Mouse (Mus musculus): ENCODE measurements around the gene Tsr1.

Gene Tsr1

DNA sequence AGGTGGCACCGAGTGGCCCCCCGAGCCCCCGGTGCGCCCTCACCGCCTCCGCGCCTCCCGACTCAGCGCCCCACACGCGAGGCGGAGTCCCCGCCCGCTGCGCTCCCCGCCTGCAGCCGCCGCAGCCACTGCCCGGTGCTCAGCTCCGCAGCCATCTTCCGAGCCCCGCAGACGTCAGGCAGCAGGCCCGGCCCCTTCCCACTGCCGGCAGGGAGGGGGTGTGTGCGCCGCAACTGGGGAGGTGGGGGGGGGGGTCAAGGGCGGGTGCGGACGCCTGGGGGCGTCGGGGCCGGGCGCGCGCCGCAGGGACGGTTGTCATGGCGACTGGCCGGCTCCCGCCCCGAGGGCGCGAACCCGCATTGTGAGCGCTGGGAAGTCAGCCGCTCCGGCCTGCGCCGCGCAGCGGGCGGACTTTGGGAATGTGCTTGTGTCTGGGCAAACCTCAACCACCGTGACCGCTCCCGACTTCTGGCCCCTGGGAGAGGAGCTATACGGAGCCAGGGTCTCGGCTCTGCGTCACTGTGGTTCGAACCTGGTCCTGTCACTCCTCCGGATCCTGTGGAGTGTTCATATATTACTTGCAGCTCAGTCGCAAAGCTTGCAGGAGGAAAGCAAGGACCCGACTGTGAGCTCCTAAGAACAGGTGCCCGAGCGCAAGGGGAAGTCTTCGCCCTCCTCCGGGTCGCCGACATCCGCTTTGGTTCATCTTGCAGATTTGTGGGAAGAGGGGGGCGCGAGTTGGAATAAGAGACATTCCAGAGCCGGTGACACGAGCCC, 782 bp upstream of the Tsr1 start, which contains the start of gene Sgsm2:
Gene Sgsm2, minus strand, starts transcription at position 160 of the 777 bp plus-strand sequence.
- DNase-seq (ENCODE audit: low spot score in 2 of 2): peak; percentile 58 to 73

DNA sequence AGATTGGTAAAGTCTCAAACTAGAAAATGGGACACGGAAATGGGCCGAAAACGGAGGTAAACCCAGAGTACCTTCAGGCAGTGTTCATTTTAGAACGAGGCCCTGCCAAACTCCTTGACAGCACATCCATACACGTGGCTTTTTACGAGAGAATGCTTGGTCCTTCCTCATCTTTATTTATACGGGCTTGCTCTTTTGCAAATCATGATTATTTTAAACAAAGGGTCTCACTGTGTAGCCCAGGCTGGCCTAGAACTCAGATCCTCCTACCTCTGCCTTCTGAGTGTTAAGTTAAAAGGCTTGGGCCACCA, 601 bp downstream of the Tsr1 start:
- no peak for DNase-seq (ENCODE audit: low spot score in 2 of 2)

DNA sequence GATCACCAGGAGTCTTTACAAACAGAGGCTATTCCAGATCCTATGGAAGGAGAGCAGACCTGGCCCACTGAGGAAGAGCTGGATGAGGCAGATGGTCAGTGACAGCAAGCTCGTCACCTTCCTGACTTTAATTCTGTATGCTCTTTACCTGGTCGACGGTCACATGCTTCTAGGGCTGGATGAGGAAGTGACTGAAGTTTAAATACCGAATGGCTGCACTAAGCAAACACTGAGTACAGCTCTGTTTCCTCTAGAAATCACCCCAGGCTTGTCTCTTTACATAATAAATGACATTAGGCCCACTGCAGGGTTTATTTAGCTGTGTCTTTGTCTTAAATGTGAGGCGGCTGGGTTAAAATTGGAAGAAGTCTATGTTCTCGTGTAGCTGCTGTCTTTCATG, 3.7 kb downstream of the Tsr1 start:
- DNase-seq (ENCODE audit: low spot score in 2 of 2): no peak

DNA sequence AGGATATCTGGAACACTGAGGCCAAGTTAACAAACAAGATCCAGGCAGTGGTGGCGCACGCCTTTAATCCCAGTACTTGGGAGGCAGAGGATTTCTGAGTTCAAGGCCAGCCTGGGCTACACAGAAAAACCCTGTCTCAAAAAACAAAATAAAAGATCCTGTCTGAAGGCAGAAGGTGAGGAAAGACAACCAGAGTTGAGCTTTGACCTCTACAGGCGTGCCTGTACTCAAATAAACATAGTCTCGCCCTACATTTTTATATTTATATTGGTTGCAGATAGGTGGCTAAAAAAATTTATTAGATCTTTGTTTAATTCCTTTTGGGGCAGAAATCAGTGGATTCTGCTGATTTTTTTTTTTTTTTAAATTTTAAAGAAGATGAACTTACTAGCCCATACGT, 4.5 kb downstream of the Tsr1 start:
- no peak for DNase-seq (ENCODE audit: low spot score in 2 of 2)

DNA sequence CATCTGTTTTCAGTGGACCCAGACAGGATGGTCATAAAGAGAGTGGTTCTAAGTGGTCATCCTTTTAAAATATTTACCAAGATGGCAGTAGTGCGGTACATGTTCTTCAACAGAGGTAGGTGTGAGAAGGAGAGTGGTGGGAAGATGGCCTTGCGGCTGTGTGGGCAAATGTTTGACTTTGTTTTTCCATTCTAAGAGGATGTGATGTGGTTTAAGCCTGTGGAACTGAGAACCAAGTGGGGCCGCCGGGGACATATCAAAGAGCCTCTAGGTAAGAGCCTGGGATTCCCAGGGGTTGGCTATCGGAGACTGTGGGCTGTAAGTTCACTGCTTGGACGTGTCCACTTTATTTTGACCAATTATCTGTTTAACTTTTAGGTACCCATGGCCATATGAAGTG, 10.0 kb downstream of the Tsr1 start:
- no peak for DNase-seq (ENCODE audit: low spot score in 2 of 2)

DNA sequence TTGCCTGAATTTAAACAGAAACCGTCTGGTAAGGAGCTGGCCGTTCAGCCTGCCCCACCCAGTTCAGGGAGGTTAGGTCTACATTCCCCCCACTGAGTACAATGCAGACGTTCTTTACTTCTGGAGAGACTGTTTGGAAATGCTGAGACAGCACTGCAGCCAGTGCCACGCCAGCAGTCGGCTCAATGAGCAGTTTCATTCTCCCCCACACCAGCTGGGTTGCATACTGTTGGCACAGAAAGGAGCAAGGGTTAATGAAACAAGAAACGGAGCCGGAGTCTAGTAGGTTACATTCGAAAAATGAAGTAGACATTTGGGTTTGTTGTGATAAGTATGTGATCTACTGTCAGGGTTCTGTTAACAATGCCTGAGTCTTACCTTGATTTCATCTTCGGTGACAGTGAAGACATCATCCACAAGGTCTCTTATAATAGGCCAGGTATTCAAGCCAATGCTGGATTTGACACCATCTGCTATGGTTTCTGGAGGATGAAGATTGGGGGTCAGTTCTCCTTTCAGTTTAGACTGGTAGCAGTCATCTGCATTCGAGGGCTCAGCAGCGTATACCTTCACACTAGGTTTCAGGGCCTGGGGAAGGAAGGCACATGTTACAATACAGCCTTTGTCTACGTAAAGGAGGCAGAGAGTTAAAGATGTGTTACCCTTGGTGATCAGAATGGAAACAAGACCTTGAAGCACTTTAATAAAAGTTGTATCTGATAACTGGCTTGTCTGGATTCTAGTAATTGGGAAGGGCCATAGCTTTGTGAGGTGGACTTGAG, 10.9 kb downstream of the Tsr1 start:
- no peak for DNase-seq (ENCODE audit: low spot score in 2 of 2)

DNA sequence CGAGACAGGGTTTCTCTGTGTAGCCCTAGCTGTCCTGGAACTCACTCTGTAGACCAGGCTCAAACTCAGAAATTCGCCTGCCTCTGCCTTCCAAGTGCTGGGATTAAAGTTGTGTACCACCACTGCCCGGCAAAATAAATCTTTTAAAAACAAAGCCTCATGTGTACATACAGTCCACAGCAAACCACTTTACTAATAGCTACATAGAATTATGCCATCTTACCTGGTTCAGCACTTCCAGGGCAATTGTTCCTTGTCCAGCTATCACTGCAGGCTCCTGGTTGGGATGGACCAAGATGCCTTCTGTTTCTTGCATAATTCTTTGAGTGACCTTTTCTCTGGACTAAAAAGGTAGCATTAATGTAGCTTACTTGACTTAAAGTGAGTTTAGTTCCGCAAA, 12.1 kb downstream of the Tsr1 start:
- DNase-seq (ENCODE audit: low spot score in 2 of 2): no peak

DNA sequence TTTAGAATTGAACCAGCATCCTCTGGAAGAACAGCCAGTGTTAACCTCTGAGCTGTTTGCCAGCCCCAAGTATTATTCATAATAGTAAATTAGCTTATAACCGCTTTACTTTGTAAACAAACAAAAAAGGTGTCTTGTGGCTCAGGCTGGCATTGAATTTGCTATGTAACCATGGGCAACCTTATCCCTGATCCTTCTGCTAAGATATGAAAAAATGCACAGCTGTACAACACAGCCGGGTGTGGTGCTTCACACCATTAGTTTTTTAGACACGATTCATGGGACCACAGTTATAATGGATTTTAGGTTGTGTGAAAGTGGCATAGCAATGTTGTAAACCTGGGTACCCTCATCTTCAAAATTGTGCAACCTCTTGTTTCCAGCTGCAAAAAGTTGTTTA, 14.6 kb downstream of the Tsr1 start:
- DNase-seq (ENCODE audit: low spot score in 2 of 2): no peak

DNA sequence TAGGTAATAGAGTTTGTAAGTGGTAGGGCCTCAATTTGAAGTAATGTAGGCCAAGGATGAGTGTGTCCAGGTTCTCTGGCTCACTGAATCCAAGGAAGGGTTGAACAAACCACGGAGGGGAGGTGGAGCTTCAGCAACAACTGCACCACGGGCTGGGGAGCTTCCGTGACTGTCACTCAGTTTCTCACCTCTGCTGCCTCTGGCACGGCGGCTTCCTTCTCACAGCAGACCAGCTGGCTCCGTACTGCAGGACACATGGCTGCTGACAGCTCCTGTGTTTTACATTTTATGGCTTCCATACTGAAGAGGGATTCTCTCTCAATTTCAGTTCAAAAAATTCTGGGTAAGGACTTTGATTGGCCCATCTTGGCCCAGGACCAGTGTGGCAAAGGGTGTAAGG, 21.4 kb downstream of the Tsr1 start:
- no peak for DNase-seq (ENCODE audit: low spot score in 2 of 2)

DNA sequence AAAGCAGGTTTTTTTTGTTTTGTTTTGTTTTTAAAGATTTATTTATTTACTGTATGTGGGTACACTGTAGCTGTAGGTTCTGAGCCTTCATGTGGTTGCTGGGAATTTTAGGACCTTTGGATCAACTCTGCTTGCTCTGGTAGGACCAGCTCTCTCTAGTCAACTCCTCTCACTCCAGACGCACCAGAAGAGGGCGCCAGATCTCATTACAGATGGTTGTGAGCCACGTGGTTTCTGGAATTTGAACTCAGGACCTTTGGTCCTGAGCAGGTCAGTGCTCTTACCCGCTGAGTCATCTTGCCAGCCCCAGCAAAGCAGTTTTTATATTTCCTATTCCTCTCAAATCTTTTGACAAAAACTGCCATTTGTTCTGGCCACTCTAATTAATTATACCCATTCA, 26.3 kb downstream of the Tsr1 start:
- DNase-seq (ENCODE audit: low spot score in 2 of 2): peak; percentile 10 to 36

DNA sequence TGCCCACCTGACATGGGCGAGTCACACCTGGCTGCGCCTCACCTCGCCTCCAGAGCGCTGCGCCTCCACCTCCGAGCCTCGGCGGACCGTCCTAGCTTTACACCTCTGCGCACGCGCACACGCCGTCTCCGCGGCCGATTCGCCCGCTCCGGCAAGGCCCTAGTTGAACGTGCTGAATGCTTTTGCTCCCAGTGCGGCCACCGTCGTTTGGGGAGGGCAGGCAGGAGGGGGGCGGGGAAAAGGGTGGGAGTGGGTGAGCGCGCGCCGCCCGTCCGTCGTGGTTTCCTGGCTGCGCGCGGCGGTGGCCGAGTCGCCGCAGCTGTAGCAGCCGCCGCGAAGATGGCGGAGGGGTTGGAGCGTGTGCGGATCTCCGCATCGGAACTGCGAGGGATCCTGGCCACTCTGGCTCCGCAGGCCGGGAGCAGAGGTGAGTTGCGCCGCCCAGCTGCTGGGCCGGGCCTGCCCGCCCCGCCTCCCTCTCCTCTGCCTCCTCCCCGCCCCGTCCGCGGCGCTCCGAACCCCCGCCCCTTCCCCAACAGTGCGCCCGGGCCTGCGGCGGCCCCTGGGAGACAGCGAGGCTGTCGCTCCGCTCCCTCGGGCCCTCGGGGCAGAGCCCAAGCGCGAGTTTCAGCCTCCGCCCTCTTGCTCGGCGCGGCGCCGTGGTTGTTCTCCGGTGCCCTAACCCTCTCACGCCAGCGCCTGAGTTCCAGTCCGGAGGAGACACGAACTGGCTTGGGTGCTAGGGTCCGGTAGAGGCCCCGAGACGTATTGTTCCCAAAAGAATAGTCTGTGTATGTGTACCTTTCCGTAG, 27.9 kb downstream of the Tsr1 start, which contains the start of the genes Smg6 and Srr:
Gene Smg6, plus strand, starts transcription at position 247 of the 811 bp plus-strand sequence.
Gene Srr, minus strand, starts transcription at position 372 of the 811 bp plus-strand sequence.
- DNase-seq (ENCODE audit: low spot score in 2 of 2): peak; percentile 83 to 91

DNA sequence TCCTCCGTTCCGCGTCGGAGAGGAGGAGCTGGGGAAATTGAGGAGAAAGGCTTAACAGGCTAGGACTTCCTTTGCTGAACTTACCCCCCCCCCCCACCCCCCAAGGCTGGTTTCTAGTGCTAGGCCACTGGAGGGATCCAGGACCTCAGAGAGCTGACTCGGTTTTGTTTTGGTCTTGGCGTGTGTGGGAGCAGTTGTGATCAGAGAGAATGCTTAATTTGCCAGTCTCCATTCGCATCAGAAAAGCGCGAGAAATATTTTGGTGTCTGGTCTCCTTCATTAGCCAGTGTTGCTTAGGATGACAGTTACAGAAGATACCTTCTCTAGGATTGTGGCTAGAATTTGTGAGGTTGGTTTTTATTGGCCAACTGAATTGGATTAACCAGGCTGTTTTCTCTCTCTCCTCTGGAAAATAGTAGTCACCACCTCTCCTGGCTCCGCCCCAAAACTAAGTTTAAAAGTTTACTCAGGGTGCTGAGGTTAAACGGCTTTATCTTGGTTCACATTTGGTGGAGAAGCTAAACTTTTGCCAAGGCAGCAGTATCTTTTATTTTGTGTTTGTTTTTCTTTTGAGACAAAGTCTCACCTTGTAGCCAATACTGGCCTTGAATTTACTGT, 28.6 kb downstream of the Tsr1 start:
- DNase-seq (ENCODE audit: low spot score in 2 of 2): peak; percentile 58 to 59

DNA sequence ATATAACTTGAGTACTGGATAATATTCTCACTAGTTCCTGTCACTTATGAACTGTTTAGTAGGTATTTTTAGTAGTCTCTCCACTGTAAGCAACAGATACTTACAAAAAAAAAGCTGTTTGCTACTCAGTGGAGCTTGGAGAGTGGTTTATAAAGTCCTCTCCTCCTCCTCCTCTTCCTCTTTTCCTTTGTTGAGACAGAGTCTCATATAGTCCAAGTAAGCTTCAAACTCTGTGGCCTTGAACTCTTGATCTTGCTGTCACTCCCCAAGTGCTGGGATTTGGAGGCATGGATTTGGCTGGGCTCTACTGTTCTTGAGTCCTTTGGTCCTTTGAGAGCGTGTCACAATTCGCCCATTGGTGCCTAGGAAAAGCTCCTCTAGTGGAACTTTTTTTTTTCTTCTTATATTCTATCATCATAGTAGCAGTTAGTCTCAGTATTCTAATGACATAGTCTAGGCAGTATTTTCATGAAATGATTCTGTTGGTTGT, 29.4 kb downstream of the Tsr1 start:
- DNase-seq (ENCODE audit: low spot score in 2 of 2): no peak

DNA sequence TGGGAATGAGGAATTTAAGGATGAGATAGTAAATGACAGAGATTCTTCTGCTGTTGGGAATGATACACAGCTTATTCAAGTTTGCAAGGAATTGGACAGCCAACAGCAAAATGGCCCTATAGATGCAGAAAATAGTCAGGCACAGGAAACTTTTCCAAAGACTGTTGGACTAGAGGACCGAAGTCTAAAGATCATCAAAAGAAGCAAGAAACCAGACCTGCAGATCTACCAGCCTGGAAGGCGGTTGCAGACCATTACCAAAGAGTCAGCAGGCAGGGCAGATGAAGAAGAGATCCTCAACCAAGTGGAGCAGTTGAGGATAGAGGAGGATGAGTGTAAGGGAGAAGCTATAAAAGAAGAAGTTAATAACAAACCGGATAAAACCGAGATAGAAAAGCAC, 31.2 kb downstream of the Tsr1 start:
- DNase-seq (ENCODE audit: low spot score in 2 of 2): no peak

DNA sequence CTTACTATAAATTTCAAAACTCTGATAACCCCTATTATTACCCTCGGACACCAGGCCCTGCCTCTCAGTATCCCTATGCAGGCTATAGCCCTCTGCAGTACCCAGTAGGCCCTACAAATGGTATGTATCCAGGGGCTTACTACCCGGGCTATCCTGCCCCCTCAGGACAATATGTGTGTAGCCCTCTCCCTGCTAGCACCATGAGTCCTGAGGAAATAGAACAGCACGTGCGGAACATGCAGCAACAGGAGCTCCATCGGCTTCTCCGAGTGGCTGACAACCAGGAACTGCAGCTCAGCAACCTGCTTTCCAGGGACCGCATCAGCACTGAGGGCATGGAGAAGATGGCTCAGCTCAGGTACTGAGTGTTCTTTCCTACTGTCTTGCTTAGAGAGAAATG, 32.5 kb downstream of the Tsr1 start:
- DNase-seq (ENCODE audit: low spot score in 2 of 2): no peak

DNA sequence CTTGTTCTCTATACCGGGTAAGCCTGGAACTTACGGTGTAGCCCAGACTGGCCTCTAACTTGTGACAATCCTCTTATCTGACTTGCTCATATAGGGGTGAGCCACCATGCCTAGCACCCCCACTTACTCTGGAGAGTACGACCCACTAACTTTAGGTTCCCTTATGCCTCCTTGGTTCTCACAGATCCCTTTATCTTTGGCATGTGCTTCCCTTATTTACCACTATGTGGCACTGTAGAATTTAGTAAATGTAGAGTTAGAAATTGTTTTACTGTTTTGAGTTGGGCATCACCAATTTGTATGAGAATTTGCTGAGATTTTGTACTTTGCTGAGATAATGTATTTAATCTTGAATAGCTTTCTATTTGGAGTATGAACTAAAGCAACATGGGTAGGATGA, 48.5 kb downstream of the Tsr1 start:
- DNase-seq (ENCODE audit: low spot score in 2 of 2): no peak

DNA sequence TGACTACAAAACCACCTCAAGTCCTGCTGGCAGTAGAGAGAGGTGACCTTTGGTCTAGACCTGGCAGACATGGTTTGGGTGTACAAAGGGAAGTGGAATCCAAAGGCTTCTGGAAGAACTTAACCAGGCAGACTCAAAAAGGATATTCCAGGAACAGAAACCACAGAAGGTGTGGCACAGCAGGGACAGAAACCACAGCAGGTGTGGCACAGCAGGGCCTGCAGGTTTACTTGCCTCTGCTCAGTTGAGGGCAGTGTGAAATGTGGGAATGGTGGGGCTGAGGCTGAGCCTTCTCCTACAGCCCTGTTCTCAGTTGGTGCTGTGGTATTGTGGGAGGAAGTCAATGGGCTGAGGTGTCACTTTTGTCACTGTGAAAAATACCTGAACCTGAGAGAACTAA, 57.0 kb downstream of the Tsr1 start:
- no peak for DNase-seq (ENCODE audit: low spot score in 2 of 2)

DNA sequence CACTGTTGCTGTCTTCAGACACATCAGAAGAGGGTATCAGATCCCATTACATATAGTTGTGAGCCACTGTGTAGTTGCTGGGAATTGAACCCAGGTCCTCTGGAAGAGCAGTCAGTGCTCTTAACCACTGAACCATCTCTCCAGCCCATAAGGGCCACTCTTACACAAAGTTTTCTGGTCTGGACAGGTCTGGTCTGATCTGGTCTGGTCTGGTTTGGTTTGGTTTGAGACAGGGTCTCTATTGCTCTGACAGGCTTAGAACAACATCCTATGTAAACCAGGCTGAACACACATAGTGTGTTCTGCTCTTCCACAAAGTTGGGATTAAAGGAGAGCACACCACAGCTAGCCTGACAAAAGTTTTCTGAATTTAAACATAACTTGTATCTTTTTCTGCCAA, 58.1 kb downstream of the Tsr1 start:
- DNase-seq (ENCODE audit: low spot score in 2 of 2): no peak

DNA sequence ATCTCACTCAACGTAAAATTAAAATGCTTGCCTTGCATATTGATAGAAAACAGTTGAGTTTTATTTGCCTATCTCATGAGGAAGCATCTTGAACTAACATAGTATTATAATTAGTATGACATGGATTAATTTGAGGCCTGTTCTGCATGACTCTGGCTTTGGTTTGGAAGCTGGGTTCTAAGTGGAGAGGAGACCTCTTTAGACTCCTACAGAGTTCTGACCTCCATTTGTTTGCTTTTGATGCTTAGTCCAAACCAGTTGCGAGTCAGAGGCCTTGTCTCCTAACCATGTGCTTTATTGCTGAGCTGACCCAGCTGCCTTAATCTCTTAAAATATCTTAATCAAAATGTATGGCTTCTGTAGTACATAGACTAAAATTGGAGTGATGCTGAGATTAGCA, 59.7 kb downstream of the Tsr1 start:
- DNase-seq (ENCODE audit: low spot score in 2 of 2): no peak

Measured in urinary bladder, postnatal 36 days (tissue).